Mouse (Mus musculus) MEL (cell line): Measurements from ENCODE around the gene Tmprss6. TPM values are rescaled to one million over a fixed set of nuclear protein-coding genes. Genes with fewer than 3 reads are reported as not detected.

Source experiments
- DNase-seq: peaks from one replicate; pipeline ENCODE4 v3.0.0; 2011; ENCODE audit warnings: low read depth, low spot score
- H3K27ac ChIP-seq: 2 replicates; pipeline ENCODE4 v1.5.1; 2012; ENCODE audit warnings: low read depth, mild to moderate bottlenecking, control low read depth, low read length, moderate library complexity; ENCODE audit not compliant: control insufficient read depth
- H3K27me3 ChIP-seq, 2 experiments: fragments of 150-350 bp in 1 of 2; sonication (generic) in 1 of 2; 2 replicates each; pipeline ENCODE4 v1.6.1; 2012; ENCODE audit warnings: low read length in 2 of 2, mild to moderate bottlenecking in 2 of 2, improper control_type of control experiment in 1 of 2, moderate library complexity in 1 of 2; ENCODE audit not compliant: insufficient read depth in 2 of 2, control insufficient read depth in 1 of 2
- H3K36me3 ChIP-seq, 2 experiments: 2 replicates each; pipeline ENCODE4 v1.6.1; 2012 to 2014; ENCODE audit warnings: low read length in 2 of 2, improper control_type of control experiment in 1 of 2, inconsistent platforms in 1 of 2, mild to moderate bottlenecking in 1 of 2; ENCODE audit not compliant: insufficient read depth in 2 of 2, control insufficient read depth in 1 of 2
- H3K4me1 ChIP-seq, 2 experiments: fragments of 150-350 bp in 1 of 2; sonication (generic) in 1 of 2; 2 replicates each; pipeline ENCODE4 v1.6.1; 2012; ENCODE audit warnings: low read length in 2 of 2, improper control_type of control experiment in 1 of 2, mild to moderate bottlenecking in 1 of 2; ENCODE audit not compliant: insufficient read depth in 2 of 2, control insufficient read depth in 1 of 2
- H3K4me3 ChIP-seq, 2 experiments: fragments of 150-350 bp in 1 of 2; sonication (generic) in 1 of 2; 2 replicates each; pipeline ENCODE4 v1.5.1; 2012; ENCODE audit warnings: low read depth in 2 of 2, low read length in 2 of 2, mild to moderate bottlenecking in 2 of 2, moderate library complexity in 2 of 2, control low read depth in 1 of 2, improper control_type of control experiment in 1 of 2; ENCODE audit not compliant: control insufficient read depth in 1 of 2, insufficient read depth in 1 of 2
- H3K79me2 ChIP-seq: 2 replicates; pipeline ENCODE4 v1.6.1; 2012; ENCODE audit warnings: mild to moderate bottlenecking, low read length, moderate library complexity; ENCODE audit not compliant: control insufficient read depth, poor library complexity, insufficient read depth
- H3K9ac ChIP-seq: 2 replicates; pipeline ENCODE4 v1.6.1; 2012; ENCODE audit warnings: low read depth, mild to moderate bottlenecking, control low read depth, low read length, moderate library complexity; ENCODE audit not compliant: control insufficient read depth, poor library complexity, severe bottlenecking
- H3K9me3 ChIP-seq: fragments of 150-350 bp; sonication (generic); replicated peaks from 2 replicates; pipeline ENCODE4 v1.6.1; 2012; ENCODE audit warnings: mild to moderate bottlenecking, low read length, improper control_type of control experiment, moderate library complexity; ENCODE audit not compliant: insufficient read depth
- BHLHE40 ChIP-seq: IDR thresholded peaks from 2 replicates; pipeline ENCODE4 v1.6.1; 2012; ENCODE audit warnings: low read depth, mild to moderate bottlenecking, inconsistent platforms, low read length, improper control_type of control experiment, borderline replicate concordance
- CHD1 ChIP-seq: IDR thresholded peaks from 2 replicates; pipeline ENCODE4 v1.6.1; 2012; ENCODE audit warnings: low read depth, mild to moderate bottlenecking, inconsistent platforms, low read length, improper control_type of control experiment
- CTCF ChIP-seq, 3 experiments: IDR thresholded peaks in 2 of 3; conservative IDR thresholded peaks in 1 of 3; 2 replicates each; pipeline ENCODE4 v1.5.1; 2011 to 2012; ENCODE audit warnings: low read length in 3 of 3, low read depth in 2 of 3, mild to moderate bottlenecking in 2 of 3, improper control_type of control experiment in 1 of 3, inconsistent platforms in 1 of 3, mixed read lengths in 1 of 3, moderate library complexity in 1 of 3; ENCODE audit not compliant: control insufficient read depth in 1 of 3, insufficient read depth in 1 of 3, poor library complexity in 1 of 3, severe bottlenecking in 1 of 3
- E2F4 ChIP-seq: IDR thresholded peaks from 2 replicates; pipeline ENCODE4 v1.6.1; 2011; ENCODE audit warnings: low read depth, low read length, improper control_type of control experiment, borderline replicate concordance
- ELF1 ChIP-seq: IDR thresholded peaks from 2 replicates; pipeline ENCODE4 v1.6.1; 2014; ENCODE audit warnings: low read depth, mild to moderate bottlenecking, inconsistent platforms, low read length, improper control_type of control experiment, moderate library complexity
- EP300 ChIP-seq, 2 experiments: IDR thresholded peaks; 2 replicates each; pipeline ENCODE4 v1.6.1; 2011; ENCODE audit warnings: improper control_type of control experiment in 2 of 2, low read length in 2 of 2, low read depth in 1 of 2, mild to moderate bottlenecking in 1 of 2
- GATA1 ChIP-seq: IDR thresholded peaks from 2 replicates; pipeline ENCODE4 v1.6.1; 2011; ENCODE audit warnings: low read depth, low read length, improper control_type of control experiment
- KAT2A ChIP-seq: conservative IDR thresholded peaks from 2 replicates; pipeline ENCODE4 v1.6.1; 2012; ENCODE audit warnings: low read depth, low read length, improper control_type of control experiment, inconsistent platforms
- MAFK ChIP-seq: IDR thresholded peaks from 2 replicates; pipeline ENCODE4 v1.6.1; 2011; ENCODE audit warnings: low read depth, mild to moderate bottlenecking, low read length, improper control_type of control experiment, borderline replicate concordance
- MAX ChIP-seq: IDR thresholded peaks from 2 replicates; pipeline ENCODE4 v1.6.1; 2011; ENCODE audit warnings: low read length, improper control_type of control experiment
- MAZ ChIP-seq: IDR thresholded peaks from 2 replicates; pipeline ENCODE4 v1.6.1; 2012; ENCODE audit warnings: low read depth, mild to moderate bottlenecking, inconsistent platforms, low read length, improper control_type of control experiment
- MEF2A ChIP-seq: IDR thresholded peaks from 2 replicates; pipeline ENCODE4 v1.6.1; 2014; ENCODE audit warnings: low read depth, mild to moderate bottlenecking, inconsistent platforms, low read length, improper control_type of control experiment; ENCODE audit not compliant: poor library complexity, insufficient replicate concordance, severe bottlenecking; ENCODE audit errors: extremely low read depth
- MXI1 ChIP-seq: IDR thresholded peaks from 2 replicates; pipeline ENCODE4 v1.6.1; 2011; ENCODE audit warnings: mild to moderate bottlenecking, low read depth, low read length, improper control_type of control experiment
- MYB ChIP-seq: IDR thresholded peaks from 2 replicates; pipeline ENCODE4 v1.6.1; 2011; ENCODE audit warnings: mild to moderate bottlenecking, low read depth, low read length, improper control_type of control experiment
- POLR2AphosphoS2 ChIP-seq: IDR thresholded peaks from 2 replicates; pipeline ENCODE4 v1.6.1; 2011; ENCODE audit warnings: low read length, improper control_type of control experiment
- RAD21 ChIP-seq: IDR thresholded peaks from 2 replicates; pipeline ENCODE4 v1.6.1; 2011; ENCODE audit warnings: mild to moderate bottlenecking, low read depth, low read length, improper control_type of control experiment
- SIN3A ChIP-seq: IDR thresholded peaks from 2 replicates; pipeline ENCODE4 v1.6.1; 2012; ENCODE audit warnings: low read length, improper control_type of control experiment, inconsistent platforms
- SMC3 ChIP-seq: IDR thresholded peaks from 2 replicates; pipeline ENCODE4 v1.6.1; 2011; ENCODE audit warnings: low read depth, low read length, improper control_type of control experiment
- TCF12 ChIP-seq: IDR thresholded peaks from 2 replicates; pipeline ENCODE4 v1.6.1; 2014; ENCODE audit warnings: low read depth, mild to moderate bottlenecking, inconsistent platforms, low read length, improper control_type of control experiment, moderate library complexity
- USF2 ChIP-seq, 2 experiments: IDR thresholded peaks; 2 replicates each; pipeline ENCODE4 v1.6.1; 2011 to 2012; ENCODE audit warnings: improper control_type of control experiment in 2 of 2, low read length in 2 of 2, borderline replicate concordance in 1 of 2, inconsistent platforms in 1 of 2, low read depth in 1 of 2, mild to moderate bottlenecking in 1 of 2; ENCODE audit not compliant: insufficient read depth in 1 of 2
- ZC3H11A ChIP-seq: IDR thresholded peaks from 2 replicates; pipeline ENCODE4 v1.6.1; 2012; ENCODE audit warnings: low read depth, mild to moderate bottlenecking, inconsistent platforms, low read length, improper control_type of control experiment
- ZNF384 ChIP-seq: IDR thresholded peaks from 2 replicates; pipeline ENCODE4 v1.6.1; 2012; ENCODE audit warnings: low read depth, mild to moderate bottlenecking, inconsistent platforms, low read length, improper control_type of control experiment
- polyA plus RNA-seq, 2 experiments: library from polyadenylated mRNA; stranded (reverse) in 1 of 2; unstranded in 1 of 2; fragments of >175 nt in 1 of 2; fragments of >200 nt in 1 of 2; gene quantifications; 2 replicates each; pipeline versions ENCODE4 v1.2.1 to v1.2.4; 2012; ENCODE audit warnings: low replicate concordance in 2 of 2, low read depth in 1 of 2; ENCODE audit not compliant: insufficient read length in 2 of 2, insufficient read depth in 1 of 2, missing spikeins in 1 of 2
- total RNA-seq: library from RNA; depleted of rRNA; stranded (reverse); fragments of 300-350 nt; gene quantifications from 2 replicates; pipeline ENCODE4 v1.2.3, GENCODE M21; 2012

The Tmprss6 gene
- total and polyA plus RNA-seq, 3 experiments: 0.11 to 0.12 TPM; not detected in 1

- peak; percentile 96 for TF ChIP-seq SMC3
- TF ChIP-seq ZC3H11A: peak; percentile 74
- TF ChIP-seq MEF2A: no peak
- no peak for TF ChIP-seq CHD1
- TF ChIP-seq SIN3A: peak; percentile 38; the same call in 1 of the 2 replicates
- TF ChIP-seq BHLHE40: peak; percentile 33; the same call in 1 of the 2 replicates
- TF ChIP-seq TCF12: 0 out of 2 replicates have a peak, but pooled peaks have one; percentile 8
- no peak for TF ChIP-seq POLR2AphosphoS2
- no peak for TF ChIP-seq USF2 (IDR thresholded peaks at IDR 0.05; ENCODE audit: borderline replicate concordance in 1 of 2, insufficient read depth in 1 of 2, low read depth in 1 of 2, low read length in 2 of 2)
- TF ChIP-seq RAD21: peak; percentile 69
- TF ChIP-seq ELF1: 0 out of 2 replicates have a peak, but pooled peaks have one; percentile 33
- 0 out of 2 replicates have a peak, but pooled peaks have one; percentile 16 for TF ChIP-seq MAX
- TF ChIP-seq MAZ: peak; percentile 42; the same call in 1 of the 2 replicates
- TF ChIP-seq CTCF (IDR thresholded peaks at IDR 0.05 in 2 of 3, conservative IDR thresholded peaks at IDR 0.05 in 1 of 3; ENCODE audit: control insufficient read depth in 1 of 3, insufficient read depth in 1 of 3, low read depth in 2 of 3, low read length in 3 of 3, poor library complexity in 1 of 3, severe bottlenecking in 1 of 3): peak; percentile 90 to 97 (median 92)
- 0 out of 2 replicates have a peak, but pooled peaks have one; percentile 23 for TF ChIP-seq MXI1
- TF ChIP-seq, all 39 proteins: peak for 11
- H3K79me2 ChIP-seq: no peaks in the 10 kb centered on the region
- DNase-seq: peak; percentile 86
- no peak overlapping the region for H3K4me3 ChIP-seq
- peaks cover 0 to 3% of the 10 kb centered on the region in 2 experiments; a peak in 2 of 4 replicates for H3K27me3 ChIP-seq
- no peak overlapping the region for H3K9ac ChIP-seq
- peaks cover 0 to 2% of the 10 kb centered on the region in 2 experiments; a peak in 1 of 4 replicates for H3K36me3 ChIP-seq
- H3K9me3 ChIP-seq: no peaks in the 10 kb centered on the region
- peaks cover 0 to 5% of the 10 kb centered on the region in 2 experiments; a peak in 1 of 4 replicates for H3K4me1 ChIP-seq
- H3K27ac ChIP-seq: no peak overlapping the region
These were observed 46.1 kb downstream of the Tmprss6 start for GRCm38 (mm10) chr15:78422046-78422956.

- Histone ChIP-seq H3K27me3 (peaks cover 0 to 3% of the 10 kb centered on the region in 2 experiments; a peak in 2 of 4 replicates), H3K9me3 (no peaks in the 10 kb centered on the region), H3K36me3 (peaks cover 0 to 2% of the 10 kb centered on the region in 2 experiments; a peak in 1 of 4 replicates), H3K79me2 (no peaks in the 10 kb centered on the region), H3K27ac (no peak overlapping the region), H3K4me3 (peak overlapping the region; percentile 10 to 17; a peak in 2 of 4 replicates), H3K9ac (peak overlapping the region; percentile 7; the same call in 1 of the 2 replicates), H3K4me1 (peaks cover 0 to 5% of the 10 kb centered on the region in 2 experiments; a peak in 1 of 4 replicates)
- TF ChIP-seq EP300 (IDR thresholded peaks at IDR 0.05; ENCODE audit: low read depth in 1 of 2, low read length in 2 of 2) (no peak), KAT2A (no peak), USF2 (IDR thresholded peaks at IDR 0.05; ENCODE audit: borderline replicate concordance in 1 of 2, insufficient read depth in 1 of 2, low read depth in 1 of 2, low read length in 2 of 2) (no peak), CTCF (IDR thresholded peaks at IDR 0.05 in 2 of 3, conservative IDR thresholded peaks at IDR 0.05 in 1 of 3; ENCODE audit: control insufficient read depth in 1 of 3, insufficient read depth in 1 of 3, low read depth in 2 of 3, low read length in 3 of 3, poor library complexity in 1 of 3, severe bottlenecking in 1 of 3) (no peak), ELF1 (no peak), E2F4 (no peak), MYB (no peak), ZNF384 (no peak), GATA1 (no peak), MAFK (no peak), MEF2A (no peak)
- peak; percentile 48 for DNase-seq
These were observed 48.0 kb downstream of the Tmprss6 start for GRCm38 (mm10) chr15:78420395-78420794.
